Mouse (Mus musculus) fibroblast of lung, adult 2 months (primary cell): ENCODE data around the gene Asrgl1.
A peak's percentile ranks its signal among the peaks of the same experiment; 100 is the strongest.

Source experiments
- DNase-seq: peaks from one replicate; pipeline ENCODE4 v3.0.0-alpha.2; 2011; ENCODE audit warnings: low read depth

Asrgl1 gene

DNA sequence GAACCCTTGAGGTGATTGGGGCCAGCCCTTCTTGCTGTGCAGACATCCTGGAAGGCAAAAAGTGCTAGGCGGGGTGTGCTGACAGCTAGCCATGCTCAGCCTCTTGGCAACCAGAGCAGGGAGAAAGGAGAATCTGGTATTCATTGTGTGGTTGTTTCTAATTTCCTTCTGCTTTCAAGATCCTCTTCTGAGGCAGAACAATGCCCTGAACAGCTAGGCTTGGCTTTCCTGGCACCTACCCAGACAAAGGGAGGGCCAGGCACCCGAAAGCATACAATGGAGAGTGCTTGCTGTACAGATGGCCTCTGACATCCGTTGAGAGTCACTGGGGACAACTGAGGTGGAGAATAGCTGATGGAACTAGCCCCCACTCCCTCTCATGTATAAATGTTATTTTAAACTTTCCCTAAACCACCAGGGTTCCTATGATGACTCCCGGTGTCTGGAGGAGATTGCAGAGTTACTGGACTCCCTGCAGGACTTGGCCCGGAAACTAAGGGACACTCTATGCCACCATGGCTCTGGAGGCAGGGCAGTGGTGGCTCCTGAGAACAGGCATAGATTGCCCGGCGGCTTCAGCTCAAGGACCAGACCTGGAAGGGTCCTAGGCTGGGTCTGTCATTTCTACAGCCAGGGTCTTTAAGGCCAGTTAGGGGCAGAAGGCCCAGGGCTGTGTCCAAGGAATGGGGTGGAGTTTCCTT is 63.8 kb downstream of the Asrgl1 start:
- no peak for DNase-seq

DNA sequence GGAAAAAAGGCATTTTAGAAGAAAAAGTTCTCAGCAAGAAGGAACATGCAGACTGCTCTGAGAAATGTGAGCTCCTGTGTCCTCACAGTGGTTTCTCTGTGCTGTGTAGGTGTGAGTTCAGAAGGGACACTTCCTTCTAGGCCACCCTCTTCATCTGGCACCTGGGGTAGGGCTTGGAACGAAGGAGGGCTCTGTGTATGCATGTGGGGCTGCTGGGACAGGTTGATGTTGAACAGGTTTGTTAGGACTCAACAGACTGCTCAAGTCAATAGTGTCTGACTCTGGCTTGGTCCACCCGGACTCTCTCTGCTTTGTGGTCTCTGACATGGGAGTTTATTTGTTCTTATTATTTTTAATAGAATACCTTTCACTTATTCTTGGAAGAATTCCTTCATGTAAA is 65.1 kb downstream of the Asrgl1 start:
- DNase-seq = no peak

DNA sequence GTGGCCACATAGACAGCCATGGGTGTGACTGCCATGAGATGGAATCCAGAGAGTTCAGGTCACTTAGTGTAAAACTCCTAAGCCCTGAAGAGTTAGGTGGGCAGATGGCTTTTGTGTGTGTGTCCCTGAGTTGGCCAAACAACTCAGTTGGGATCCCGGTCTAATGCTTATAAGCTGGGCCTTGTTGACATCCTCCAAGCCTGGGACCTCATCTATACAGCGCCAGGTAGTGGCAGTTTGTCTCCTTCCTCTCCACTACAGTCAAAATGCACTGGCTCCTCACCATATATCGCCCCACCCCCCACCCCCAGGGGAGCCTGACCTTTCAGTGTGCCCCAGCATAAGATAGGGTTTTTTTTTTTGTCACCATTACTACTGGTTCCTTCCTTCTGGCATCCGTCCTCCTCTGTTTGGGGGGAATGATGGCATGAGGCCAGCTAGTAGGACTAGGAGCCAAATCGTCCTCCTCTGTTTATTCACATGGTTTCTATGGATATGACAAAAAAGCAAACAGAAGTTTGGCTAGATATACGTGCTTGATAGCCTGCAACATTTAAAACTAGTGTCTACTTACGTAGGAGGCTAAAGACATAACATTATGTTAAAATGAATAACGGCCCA is 65.6 kb downstream of the Asrgl1 start:
- DNase-seq = no peak

DNA sequence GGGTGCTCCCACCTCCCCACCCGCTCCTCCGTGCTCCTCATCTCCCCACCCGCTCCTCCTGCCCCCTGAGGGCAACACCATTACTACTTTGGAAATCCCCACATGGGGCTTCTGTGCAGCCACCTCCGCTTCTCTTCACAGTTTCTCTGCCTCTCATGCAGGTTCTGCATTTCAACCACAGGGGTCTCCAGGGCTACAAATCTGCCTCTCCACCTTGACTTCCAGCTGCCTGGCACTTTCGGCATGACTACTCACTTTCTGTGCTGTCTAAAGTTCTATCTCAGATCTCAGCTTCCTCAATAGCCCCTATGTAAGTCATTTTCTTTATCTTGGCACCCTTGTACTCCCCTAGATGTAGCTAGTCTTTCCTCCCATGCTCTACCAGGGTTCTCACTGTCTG is 68.1 kb downstream of the Asrgl1 start:
- no peak for DNase-seq

DNA sequence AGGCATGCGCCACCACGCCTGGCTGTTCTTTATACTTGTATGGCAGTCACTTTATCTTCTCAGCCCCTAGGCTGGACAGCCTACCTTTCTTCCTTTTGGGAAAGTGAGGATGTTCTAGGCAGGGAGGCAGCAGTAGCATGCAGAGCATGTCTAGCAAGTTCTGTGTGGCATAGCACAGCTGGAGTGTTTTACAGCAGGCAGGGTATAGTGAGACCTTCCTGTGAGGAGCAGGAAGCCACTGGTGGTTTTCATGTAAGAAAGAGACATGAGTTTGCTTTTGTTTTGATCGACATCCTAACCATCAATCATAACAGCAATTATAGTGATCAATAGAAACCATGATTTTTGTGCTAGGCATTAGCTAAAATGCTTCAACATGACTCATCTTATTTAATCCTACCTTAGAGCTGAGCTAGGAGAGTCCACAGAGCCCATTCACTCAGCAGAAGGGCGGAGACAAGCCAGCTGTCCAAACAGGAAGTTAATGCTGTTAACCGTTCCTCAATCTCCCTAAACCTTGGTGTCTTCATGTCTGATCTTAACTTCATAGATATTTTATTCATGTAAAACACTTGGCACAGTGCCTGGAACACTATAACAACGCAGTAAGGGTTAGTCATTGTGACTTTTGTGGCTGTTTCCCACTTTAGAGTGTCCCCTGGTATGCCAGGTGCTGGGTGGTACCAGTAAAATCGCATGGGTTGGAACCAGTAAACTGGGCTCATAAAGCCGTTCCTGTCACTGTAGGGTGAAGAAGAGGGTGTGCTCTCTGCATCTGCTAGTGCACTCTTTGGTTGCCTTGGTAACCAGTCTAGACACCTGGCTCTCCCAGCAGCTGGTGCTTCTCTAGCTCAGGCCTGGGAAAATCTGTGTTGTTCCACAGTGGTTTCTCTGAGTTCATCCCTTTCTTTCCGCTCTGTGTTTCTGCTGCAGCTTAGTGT is 69.5 kb downstream of the Asrgl1 start:
- no peak for DNase-seq

DNA sequence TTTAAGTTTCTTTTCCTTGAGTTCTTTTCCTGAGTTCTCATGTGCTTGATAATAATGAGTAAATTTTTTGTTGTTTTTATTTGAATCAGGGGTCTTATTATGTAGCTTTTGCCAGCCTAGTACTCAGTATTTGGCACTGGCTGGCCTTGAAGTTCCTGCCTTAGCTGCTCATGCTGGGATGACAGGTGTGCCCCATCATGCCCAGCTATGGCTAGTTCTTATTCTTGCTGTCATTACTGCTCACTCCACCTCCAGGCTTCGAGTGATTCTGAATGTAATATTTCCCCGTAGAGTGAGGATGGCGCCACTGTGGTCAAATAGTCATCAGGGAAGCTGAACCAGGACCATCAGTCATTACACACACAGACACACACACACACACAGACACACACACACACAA is 71.6 kb downstream of the Asrgl1 start:
- no peak for DNase-seq

DNA sequence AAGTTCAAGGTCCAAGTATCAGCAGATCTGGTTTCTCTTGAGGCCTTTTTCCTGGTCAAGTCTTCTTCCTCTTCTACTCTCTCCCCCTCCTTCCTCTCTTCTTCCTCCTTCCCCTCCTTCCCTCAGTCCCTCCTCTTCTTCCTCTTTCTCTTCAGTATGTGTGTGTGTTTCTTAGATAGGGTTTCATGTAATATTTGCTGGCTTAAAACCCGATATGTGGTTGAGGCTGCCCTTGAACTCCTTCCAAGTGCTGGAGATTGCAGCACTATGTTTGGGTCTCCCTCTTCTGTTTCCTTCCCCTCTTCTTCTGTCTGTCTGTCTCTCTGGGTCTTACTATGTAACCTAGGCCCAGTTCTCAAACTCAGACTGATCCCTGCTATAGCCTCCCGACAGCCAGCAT is 72.6 kb downstream of the Asrgl1 start:
- DNase-seq = no peak

DNA sequence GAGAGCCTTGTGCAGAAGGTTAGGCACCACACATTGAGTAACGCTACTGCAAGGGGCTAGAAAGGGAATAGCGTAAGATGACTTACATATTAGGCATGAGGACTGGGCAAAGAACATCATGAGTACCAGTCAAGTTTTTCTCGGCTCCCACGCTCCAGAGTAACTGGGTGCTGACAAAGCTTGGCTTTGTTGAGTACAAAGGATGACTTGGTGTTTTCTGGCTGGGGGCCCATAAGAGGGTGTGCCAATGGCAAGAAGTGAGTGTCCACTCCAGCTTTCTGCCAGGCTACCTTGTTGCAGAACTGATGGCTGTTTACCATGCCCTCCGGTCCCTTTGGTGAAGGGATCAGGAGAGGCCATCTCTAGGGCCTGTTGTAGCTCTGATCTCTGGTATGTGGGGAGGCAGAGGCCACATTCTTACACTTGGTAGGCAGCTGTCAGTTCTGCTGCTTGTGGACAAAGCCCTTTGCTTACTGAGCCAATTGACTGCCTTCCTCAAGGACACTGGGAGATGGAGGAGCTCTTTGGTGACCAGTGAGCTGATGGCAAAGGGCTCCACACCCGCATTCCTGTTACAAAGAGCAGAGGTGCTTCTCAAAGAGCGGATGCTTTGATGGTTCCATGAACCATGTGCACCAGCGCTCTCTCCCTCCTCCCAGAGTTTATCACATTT is 74.1 kb downstream of the Asrgl1 start:
- DNase-seq = peak; percentile 97

DNA sequence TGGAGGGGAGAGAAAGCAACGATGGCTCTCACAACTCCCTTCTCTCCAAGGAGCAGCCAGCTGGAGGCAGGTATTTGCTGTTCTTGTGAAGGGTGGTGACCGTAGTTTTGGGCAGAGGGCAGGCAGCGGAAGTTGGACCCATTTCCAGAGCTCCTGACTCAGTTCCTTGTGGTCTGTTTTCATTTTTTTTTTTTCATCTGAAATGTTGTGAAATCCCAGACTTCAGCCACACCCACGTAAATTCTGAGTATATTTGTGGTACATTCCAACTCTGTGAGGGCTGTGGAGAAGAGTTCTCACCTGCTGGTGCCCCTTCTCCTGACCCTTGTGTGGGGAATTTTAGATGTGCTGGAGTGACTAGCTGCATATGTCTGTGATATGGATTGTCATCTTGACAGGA is 75.3 kb downstream of the Asrgl1 start:
- DNase-seq = peak; percentile 94
